Mouse (Mus musculus) adrenal gland, postnatal 36 days (tissue): Measurements from ENCODE around the gene Tuba1a. TPM values are rescaled to one million over a fixed set of nuclear protein-coding genes. Genes with fewer than 3 reads are reported as not detected.
"Not testable (repeated sequence)": the region's sequence is repeated elsewhere in the genome, so short reads cannot be mapped to it uniquely, and the experiment has no call there.

ENCODE experiments used
- DNase-seq, 2 experiments: peaks; one replicate each; pipeline ENCODE4 v3.0.0; 2021; ENCODE audit warnings: mixed read lengths in 1 of 2
- total RNA-seq, 2 experiments: library from RNA; stranded (reverse); gene quantifications; 2 replicates each; pipeline ENCODE4 v1.2.3; 2021

The Tuba1a gene
- total RNA-seq, 2 experiments from 2014 or later = 87.9 to 123 TPM

DNA sequence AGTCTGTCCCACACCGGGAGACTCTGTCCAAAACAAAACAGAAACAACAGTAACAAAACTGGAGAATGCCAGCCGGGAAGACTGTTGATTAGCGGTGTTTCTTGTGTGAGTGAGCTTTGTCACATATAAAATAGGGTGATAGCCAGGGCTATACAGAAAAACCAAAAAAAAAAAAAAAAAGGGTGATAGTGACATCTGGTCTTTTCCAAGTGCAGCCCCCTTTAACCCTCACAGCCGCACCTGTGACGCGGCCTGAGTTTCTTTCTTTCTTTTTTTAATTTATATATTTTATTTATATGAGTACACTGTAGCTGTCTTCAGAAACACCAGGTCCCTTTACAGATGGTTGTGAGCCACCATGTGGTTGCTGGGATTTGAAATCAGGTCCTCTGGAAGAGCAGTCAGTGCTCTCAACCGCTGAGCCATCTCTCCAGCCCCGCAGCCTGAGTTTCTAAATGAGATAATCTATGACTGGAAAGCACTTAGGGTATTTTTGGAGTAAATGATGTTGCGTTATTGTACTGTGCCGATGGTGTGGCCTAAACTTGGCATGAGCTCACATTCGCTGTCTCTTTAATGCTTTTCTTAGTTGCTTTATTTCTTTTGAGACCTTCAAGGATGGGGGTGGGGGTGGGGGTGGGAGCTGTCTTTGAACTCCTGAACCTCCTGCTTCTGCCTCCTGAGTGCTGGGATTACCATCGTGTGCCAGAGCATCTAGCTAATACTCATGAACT is 32.6 kb upstream of the Tuba1a start:
- no peak for DNase-seq

GRCm38 (mm10) chr15:98985240-98985981 is 31.9 kb upstream of the Tuba1a start:
- peak; percentile 83 to 86 for DNase-seq

- DNase-seq = no peak
Measured at GRCm38 (mm10) chr15:98984681-98985080, 31.2 kb upstream of the Tuba1a start.

DNA sequence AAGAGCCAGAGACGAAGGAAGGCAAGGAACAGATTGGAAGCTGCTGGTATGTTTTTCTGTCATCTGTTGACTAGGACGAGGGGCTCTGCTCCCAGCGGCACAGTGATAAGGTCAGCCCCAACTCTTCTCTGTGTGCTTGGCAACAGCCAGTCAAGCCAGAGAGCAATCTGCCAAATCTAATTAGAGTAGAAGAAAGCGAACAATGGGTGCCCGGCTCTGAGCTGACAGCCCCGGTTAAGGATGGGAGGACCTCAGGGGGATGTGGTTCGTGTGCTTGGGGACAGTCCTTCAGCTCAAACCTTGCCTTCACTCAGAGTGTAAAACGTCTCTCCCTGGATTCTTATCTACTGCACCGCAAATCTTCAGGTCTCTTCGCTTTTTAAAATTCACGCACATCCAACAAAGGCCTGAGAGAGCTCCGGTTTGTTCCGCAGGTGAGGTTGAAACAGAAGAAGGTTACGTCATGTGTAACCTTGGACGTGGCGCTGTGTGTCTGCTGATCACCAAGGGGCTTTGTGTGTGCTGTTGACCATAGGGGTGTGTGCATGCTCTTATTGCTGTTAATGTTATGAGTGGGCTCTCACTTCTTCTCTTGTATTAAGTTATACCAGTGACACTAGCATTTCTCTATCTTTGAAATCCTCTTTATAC is 30.1 kb upstream of the Tuba1a start:
- DNase-seq = no peak

- DNase-seq = peak in 1 of 2 experiments; percentile 38
Measured at GRCm38 (mm10) chr15:98982100-98982499, 28.6 kb upstream of the Tuba1a start.

GRCm38 (mm10) chr15:98980012-98980614 is 26.6 kb upstream of the Tuba1a start:
- no peak for DNase-seq

- no peak for DNase-seq
Measured at GRCm38 (mm10) chr15:98978409-98979172, 25.1 kb upstream of the Tuba1a start.

- DNase-seq = peak; percentile 78 to 84
Measured at GRCm38 (mm10) chr15:98977759-98978408, 24.4 kb upstream of the Tuba1a start.

DNA sequence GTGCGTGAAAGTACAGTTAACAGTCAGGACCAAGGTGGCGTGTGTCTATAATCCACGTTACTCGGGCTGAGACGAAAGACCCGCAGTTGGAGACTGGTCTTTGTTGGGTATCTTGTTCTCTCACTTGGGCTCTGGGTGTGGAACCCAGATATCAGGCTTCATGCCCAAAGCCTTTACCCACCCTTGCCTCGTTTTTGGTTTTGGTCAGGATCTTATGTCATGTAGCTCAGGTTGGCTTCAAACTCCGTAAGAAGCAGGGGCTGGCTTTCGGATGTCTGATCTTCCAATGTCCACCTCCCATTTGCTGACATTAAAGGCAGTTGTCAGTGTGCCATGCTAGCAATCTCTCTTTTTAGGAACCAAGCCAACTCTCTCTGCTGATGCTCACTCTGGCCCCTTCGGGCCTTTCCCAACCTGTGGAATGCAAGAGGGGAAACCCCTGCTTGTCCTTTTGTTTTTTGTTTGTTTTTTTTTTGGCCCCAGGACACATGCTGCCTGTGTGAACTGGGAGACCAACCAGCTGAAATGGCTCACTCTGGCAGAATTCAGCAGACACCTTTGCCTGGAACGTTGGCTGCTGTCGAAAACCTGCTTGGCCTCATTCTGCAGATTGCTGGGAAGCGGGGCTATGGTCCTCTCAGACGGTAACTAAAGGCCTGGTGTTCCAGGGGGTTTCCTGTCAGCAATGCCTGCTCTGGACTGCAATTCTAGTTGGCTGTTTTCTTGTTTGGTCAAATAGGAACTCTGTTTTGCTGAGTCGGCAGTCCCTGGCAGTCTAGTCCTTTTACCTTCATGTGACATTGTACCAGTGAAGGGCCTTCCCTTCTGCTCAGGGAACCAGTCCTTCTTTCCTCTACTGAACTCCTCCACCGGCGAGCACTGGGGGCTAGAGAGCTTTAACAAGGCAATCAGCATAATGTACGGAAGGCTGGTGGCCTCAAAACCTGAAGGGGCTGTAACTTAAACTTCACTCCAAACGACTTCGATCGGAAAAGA is 23.6 kb upstream of the Tuba1a start:
- DNase-seq = no peak

- DNase-seq = no peak
Measured at GRCm38 (mm10) chr15:98973015-98973614, 19.6 kb upstream of the Tuba1a start.

DNA sequence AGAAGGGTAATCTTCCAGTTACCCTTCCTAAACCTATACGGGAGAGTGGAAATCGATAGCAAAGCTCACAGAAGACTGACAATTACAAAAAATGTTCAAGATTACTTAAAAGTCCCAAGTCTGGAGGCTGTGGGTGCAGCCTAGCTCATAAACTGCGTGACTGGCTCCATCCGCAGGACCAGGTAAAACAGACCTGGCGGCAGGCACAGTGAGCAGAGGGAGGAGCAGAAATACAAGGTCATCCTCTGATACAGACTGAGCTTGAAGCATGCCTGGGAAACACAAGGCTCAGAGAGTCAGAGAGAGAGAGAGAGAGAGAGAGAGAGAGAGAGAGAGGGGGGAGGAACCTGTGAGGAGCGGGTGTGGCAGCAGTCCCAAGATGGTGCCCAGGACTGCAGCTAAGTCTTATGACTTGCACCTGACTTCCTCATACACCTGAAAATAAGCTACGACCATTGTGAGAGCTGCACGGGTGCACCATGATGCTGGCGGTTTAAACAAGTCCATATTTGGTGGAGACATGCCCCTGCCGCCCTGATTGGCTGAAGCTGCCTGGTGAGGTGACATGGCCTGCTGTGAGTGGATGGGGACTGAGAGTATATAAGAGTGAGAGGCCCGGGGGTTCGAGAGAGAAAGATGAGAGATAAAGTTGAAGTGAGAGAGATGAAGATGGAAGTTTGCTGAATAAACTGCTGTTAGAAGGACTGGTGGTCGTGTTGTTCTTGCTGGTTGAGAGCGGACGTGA is 18.2 kb upstream of the Tuba1a start:
- DNase-seq = not testable (repeated sequence)

DNA sequence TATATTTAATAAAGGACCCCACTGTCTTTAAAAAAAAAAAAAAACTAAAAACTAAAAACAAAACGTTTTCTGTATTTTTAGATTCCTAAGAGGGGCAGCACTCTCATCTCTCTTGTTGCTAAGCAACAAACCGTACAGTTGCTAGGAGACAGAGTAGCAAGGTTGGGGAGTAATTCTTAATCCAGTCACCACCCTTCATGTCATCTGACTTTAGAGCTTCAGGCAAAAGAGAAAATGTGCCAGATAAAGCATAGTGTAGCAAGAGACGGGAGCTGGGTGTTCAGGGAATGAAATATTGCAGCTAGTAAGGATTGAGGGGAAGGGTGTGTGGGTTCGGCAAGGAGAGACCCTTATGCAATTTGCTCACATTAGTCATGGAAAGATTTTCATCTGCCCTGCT is 17.6 kb upstream of the Tuba1a start:
- no peak for DNase-seq

- peak in 1 of 2 experiments; percentile 40 for DNase-seq
Measured at GRCm38 (mm10) chr15:98969372-98970101, 16.0 kb upstream of the Tuba1a start.

DNA sequence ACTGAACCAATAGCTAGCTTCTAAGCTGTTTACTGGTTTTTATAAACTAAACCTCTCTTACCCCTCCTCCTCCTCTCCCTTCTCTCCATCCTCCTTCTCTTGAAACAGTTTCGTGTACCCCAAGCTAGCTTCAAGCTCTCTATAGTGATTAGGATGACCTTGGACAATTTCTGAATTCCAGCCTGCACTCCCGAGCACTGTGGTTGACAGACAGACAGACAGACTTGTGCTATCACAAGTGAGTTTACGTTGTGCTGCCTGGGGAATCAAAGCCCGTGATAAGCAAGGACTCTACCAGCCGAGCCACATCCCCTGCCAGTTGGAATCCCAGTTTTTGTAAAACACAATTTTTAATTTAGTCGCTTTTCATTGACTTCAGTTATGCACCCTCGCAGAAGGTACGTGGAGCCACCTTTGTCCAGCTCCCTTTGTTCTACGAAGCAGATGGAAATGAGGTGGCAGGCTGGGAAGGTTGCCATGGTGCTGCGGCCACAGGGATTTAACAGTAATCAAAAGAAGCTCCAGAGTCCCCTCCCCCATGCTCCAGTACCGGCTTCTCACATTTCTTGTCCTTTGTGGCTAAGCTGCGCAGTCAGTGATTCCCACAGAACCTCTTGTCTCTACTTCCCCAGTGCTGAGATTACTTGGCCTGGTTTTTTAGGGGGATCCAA is 15.3 kb upstream of the Tuba1a start:
- peak; percentile 58 to 70 for DNase-seq

DNA sequence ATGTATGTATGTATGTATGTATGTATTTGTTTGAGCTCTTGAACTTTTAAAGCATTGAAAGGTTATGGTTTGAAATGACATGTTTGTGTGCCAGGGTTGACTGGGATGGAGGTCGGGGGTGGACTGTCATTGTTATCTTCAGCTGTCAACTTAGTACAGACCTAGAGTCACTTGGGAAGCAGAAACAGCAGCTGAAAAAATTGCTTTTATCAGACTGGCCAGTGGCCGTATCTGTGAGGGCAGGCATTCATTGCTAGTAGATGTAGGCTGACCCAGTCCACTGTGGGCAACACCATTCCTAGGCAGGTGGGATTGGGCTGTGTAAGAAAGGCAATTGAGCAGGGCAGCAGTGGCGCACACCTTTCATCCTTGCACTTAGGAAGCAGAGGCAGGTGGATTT is 6.0 kb upstream of the Tuba1a start:
- no peak for DNase-seq

DNA sequence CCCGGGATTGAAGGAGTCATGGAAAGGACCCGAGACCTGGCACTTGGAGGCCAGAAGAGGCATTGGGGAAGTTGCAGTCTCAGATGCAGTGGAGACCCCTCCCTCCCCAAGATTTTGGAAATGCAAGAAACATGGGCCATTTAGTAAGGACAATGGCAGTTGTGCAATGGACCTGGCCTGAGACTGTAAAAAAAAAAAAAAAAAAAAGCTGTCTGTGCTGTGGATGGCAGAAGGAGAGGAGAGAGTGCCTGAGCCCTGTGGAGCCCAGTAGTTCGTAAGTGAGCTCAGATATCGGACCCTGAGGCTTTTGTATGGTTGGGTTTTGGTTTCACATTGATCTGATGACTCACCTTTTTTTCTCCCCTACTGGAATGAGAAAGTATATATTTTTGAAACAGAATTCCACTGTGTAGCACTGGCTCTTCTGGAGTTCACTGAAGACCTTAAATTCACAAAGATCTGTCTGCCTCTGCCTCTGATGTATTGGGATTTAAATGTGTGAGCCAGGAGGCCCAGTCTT is 5.5 kb upstream of the Tuba1a start:
- DNase-seq = no peak

DNA sequence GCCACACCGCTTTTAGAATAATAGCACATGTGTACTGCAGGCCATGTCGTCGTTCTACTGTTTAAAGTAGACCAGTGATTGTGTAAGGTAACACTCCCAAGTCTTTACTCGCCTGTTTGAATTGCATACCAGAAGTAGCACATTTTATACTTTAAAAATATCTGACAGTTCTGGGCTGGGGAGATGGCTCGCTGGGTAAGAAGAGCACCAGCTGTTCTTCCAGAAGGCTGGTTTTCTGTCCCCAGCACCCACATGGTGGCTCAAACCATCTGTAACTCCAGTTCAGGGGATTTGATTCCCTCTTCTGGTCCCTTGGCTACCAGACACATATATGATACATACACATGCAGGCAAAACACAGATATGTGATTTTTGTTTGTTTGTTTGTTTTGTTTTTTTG is 4.0 kb upstream of the Tuba1a start:
- no peak for DNase-seq
